Mouse (Mus musculus): Measurements from ENCODE around the gene Cacna1h. TPM values are rescaled to one million over a fixed set of nuclear protein-coding genes. Genes with fewer than 3 reads are reported as not detected.

Gene Cacna1h
- polyA plus RNA-seq, 1 experiment from 2014 or later = 10.0 TPM

DNA sequence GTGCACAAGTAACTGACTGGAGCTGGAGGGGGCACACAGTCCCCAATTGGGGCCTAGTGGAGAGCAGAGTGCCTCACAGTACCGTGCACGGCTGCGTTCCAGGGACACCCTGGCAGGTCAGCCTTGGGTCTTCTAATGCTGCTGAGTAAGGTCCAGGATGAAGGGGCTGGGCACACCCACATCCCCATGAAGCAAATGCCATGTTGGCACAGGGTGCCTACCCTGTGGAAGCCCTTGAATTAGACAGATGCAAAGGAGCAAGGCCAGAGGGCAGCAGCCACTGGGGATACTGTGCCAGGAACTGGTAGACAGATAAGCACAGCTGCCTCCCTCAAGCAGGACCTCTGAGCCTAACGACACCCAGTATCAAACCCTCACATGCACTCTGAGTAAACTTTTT is 39.1 kb downstream of the Cacna1h start:
- H3K27ac ChIP-seq (ENCODE audit: low read length) = no peak overlapping the region
- WGBS = 87% methylated on average over 4 of the region's 4 CpGs
- no peak overlapping the region for H3K9ac ChIP-seq (ENCODE audit: low read depth, low read length)
- no peaks in the 10 kb centered on the region for H3K27me3 ChIP-seq (ENCODE audit: control insufficient read depth, insufficient read depth, low read depth, low read length)
- H3K4me1 ChIP-seq (ENCODE audit: control insufficient read depth, insufficient read depth, low read length) = 0 out of 2 replicates have a peak, but pooled peaks cover 4% of the 10 kb centered on the region
- no peaks in the 10 kb centered on the region for H3K9me3 ChIP-seq (replicated peaks; ENCODE audit: control insufficient read depth, low read length, poor library complexity, severe bottlenecking)
- no peak for ATAC-seq
- H3K36me3 ChIP-seq (ENCODE audit: control insufficient read depth, insufficient read depth, low read length) = peaks cover 8% of the 10 kb centered on the region; the same call in 1 of the 2 replicates
- H3K4me2 ChIP-seq (ENCODE audit: low read length) = no peak overlapping the region
- H3K4me3 ChIP-seq (ENCODE audit: low read depth, low read length) = no peak overlapping the region

- Histone ChIP-seq H3K4me3 (ENCODE audit: low read depth, low read length) (no peak overlapping the region), H3K9ac (ENCODE audit: low read depth, low read length) (no peak overlapping the region), H3K27ac (ENCODE audit: low read length) (no peak overlapping the region), H3K4me1 (ENCODE audit: control insufficient read depth, insufficient read depth, low read length) (no peaks in the 10 kb centered on the region), H3K27me3 (ENCODE audit: control insufficient read depth, insufficient read depth, low read depth, low read length) (no peaks in the 10 kb centered on the region), H3K36me3 (ENCODE audit: control insufficient read depth, insufficient read depth, low read length) (peaks cover 16% of the 10 kb centered on the region; the same call in 1 of the 2 replicates), H3K4me2 (ENCODE audit: low read length) (no peak overlapping the region), H3K9me3 (replicated peaks; ENCODE audit: control insufficient read depth, low read length, poor library complexity, severe bottlenecking) (no peaks in the 10 kb centered on the region)
- 50% methylated on average over 9 of the region's 9 CpGs for WGBS
- ATAC-seq = no peak
Observed at GRCm38 (mm10) chr17:25374011-25374410, 59.6 kb downstream of the Cacna1h start.

DNA sequence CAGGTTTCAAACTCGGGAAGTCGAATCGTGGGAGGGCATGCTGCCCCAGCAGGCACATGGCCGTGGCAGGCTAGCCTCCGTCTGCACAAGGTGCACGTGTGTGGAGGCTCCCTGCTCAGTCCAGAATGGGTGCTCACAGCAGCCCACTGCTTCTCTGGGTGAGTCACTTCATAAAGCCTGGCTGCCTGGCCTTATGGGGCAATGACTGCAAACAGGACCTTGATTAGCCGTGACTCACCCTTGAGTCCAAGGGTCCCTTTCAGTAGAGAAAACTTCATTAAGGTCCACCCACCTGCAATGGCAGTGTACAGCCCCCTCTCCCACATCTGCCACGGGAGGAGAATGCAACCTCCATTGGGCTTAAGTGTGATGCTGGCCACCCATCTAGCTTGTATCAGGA is 61.1 kb downstream of the Cacna1h start:
- ATAC-seq = no peak
- H3K4me2 ChIP-seq (ENCODE audit: low read length) = no peak overlapping the region
- H3K27me3 ChIP-seq (ENCODE audit: control insufficient read depth, insufficient read depth, low read depth, low read length) = no peaks in the 10 kb centered on the region
- H3K9ac ChIP-seq (ENCODE audit: low read depth, low read length) = no peak overlapping the region
- H3K4me3 ChIP-seq (ENCODE audit: low read depth, low read length) = no peak overlapping the region
- H3K36me3 ChIP-seq (ENCODE audit: control insufficient read depth, insufficient read depth, low read length) = peaks cover 12% of the 10 kb centered on the region; the same call in 1 of the 2 replicates
- H3K27ac ChIP-seq (ENCODE audit: low read length) = no peak overlapping the region
- 78% methylated on average over 8 of the region's 8 CpGs for WGBS
- H3K9me3 ChIP-seq (replicated peaks; ENCODE audit: control insufficient read depth, low read length, poor library complexity, severe bottlenecking) = no peaks in the 10 kb centered on the region
- no peaks in the 10 kb centered on the region for H3K4me1 ChIP-seq (ENCODE audit: control insufficient read depth, insufficient read depth, low read length)

DNA sequence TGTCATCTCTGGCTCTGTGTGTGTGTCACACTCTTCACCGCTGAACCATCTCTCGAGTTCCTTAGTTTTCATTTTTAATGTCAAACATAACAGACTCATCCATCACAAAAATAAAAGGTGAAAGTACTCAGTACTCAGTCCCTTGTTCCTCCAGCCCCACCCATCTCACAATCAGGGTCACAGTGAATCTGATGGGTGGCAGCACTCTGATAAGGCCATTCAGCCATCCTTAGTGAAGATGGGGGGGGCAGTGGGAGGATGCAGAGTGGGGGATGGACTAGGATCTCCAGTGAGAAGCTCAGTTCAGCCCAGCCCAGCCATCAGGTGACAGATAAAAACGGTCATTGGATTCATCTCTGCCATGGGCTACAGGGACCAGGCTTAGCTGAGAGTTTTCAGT is 64.6 kb downstream of the Cacna1h start, which contains the start of gene Tpsg1:
Gene Tpsg1 (plus strand): TSS at position 301 of the 400 bp plus-strand sequence.
- no peak within 1 kb of the TSS for H3K9ac ChIP-seq (ENCODE audit: low read depth, low read length)
- no peak for ATAC-seq
- no peaks in the 10 kb centered on the region for H3K9me3 ChIP-seq (replicated peaks; ENCODE audit: control insufficient read depth, low read length, poor library complexity, severe bottlenecking)

DNA sequence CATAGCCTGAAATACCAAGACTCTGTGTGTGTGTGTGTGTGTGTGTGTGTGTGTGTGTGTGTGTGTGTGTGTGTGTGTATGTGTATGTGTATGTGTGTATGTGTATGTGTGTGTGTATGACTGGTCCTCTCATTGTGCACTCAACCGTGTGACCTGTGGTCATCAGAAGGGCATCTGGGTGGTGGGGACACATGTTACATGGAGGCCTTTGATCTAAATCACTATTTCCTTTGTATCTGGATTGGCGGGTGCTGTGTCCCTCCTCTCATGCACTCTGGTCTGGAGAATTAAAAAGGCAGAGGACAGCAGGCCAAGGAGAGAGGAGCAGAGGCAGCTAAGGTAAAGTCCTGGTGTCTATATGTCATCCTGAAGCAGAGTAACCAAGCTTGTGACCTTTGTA is 67.6 kb downstream of the Cacna1h start, which contains the start of gene Tpsb2:
Gene Tpsb2 (plus strand): TSS at position 301 of the 400 bp plus-strand sequence.
- Histone ChIP-seq H3K4me2 (ENCODE audit: low read length) (no peak within 1 kb of the TSS), H3K9ac (ENCODE audit: low read depth, low read length) (no peak within 1 kb of the TSS), H3K9me3 (replicated peaks; ENCODE audit: control insufficient read depth, low read length, poor library complexity, severe bottlenecking) (no peaks in the 10 kb centered on the region), H3K4me3 (ENCODE audit: low read depth, low read length) (no peak within 1 kb of the TSS), H3K36me3 (ENCODE audit: control insufficient read depth, insufficient read depth, low read length) (no peaks in the 10 kb centered on the region), H3K4me1 (ENCODE audit: control insufficient read depth, insufficient read depth, low read length) (no peaks in the 10 kb centered on the region), H3K27ac (ENCODE audit: low read length) (no peak within 1 kb of the TSS), H3K27me3 (ENCODE audit: control insufficient read depth, insufficient read depth, low read depth, low read length) (no peaks in the 10 kb centered on the region)
- 68% methylated on average over 2 of the region's 2 CpGs for WGBS
- ATAC-seq = no peak

More for the DNA sequence above, 64.6 kb downstream of the Cacna1h start, which contains the start of gene Tpsg1:
- WGBS = 74% methylated on average over 3 of the region's 3 CpGs
- Histone ChIP-seq H3K4me3 (ENCODE audit: low read depth, low read length) (no peak within 1 kb of the TSS), H3K27me3 (ENCODE audit: control insufficient read depth, insufficient read depth, low read depth, low read length) (no peaks in the 10 kb centered on the region), H3K36me3 (ENCODE audit: control insufficient read depth, insufficient read depth, low read length) (no peaks in the 10 kb centered on the region), H3K27ac (ENCODE audit: low read length) (no peak within 1 kb of the TSS), H3K4me2 (ENCODE audit: low read length) (no peak within 1 kb of the TSS), H3K4me1 (ENCODE audit: control insufficient read depth, insufficient read depth, low read length) (no peaks in the 10 kb centered on the region)

GRCm38 (mm10) chr17:25363726-25364125 is 69.9 kb downstream of the Cacna1h start:
- H3K4me2 ChIP-seq (ENCODE audit: low read length) = no peak overlapping the region
- no peaks in the 10 kb centered on the region for H3K9me3 ChIP-seq (replicated peaks; ENCODE audit: control insufficient read depth, low read length, poor library complexity, severe bottlenecking)
- no peak overlapping the region for H3K27ac ChIP-seq (ENCODE audit: low read length)
- H3K9ac ChIP-seq (ENCODE audit: low read depth, low read length) = no peak overlapping the region
- WGBS = 10% methylated on average over 1 of the region's 1 CpGs
- H3K4me3 ChIP-seq (ENCODE audit: low read depth, low read length) = no peak overlapping the region
- H3K27me3 ChIP-seq (ENCODE audit: control insufficient read depth, insufficient read depth, low read depth, low read length) = no peaks in the 10 kb centered on the region
- no peaks in the 10 kb centered on the region for H3K36me3 ChIP-seq (ENCODE audit: control insufficient read depth, insufficient read depth, low read length)
- no peaks in the 10 kb centered on the region for H3K4me1 ChIP-seq (ENCODE audit: control insufficient read depth, insufficient read depth, low read length)
- no peak for ATAC-seq

- no peak overlapping the region for H3K4me2 ChIP-seq (ENCODE audit: low read length)
- H3K9ac ChIP-seq (ENCODE audit: low read depth, low read length) = no peak overlapping the region
- no peak overlapping the region for H3K4me3 ChIP-seq (ENCODE audit: low read depth, low read length)
- H3K4me1 ChIP-seq (ENCODE audit: control insufficient read depth, insufficient read depth, low read length) = no peaks in the 10 kb centered on the region
- no peak for ATAC-seq
- H3K27me3 ChIP-seq (ENCODE audit: control insufficient read depth, insufficient read depth, low read depth, low read length) = no peaks in the 10 kb centered on the region
- no peaks in the 10 kb centered on the region for H3K9me3 ChIP-seq (replicated peaks; ENCODE audit: control insufficient read depth, low read length, poor library complexity, severe bottlenecking)
- no peak overlapping the region for H3K27ac ChIP-seq (ENCODE audit: low read length)
- H3K36me3 ChIP-seq (ENCODE audit: control insufficient read depth, insufficient read depth, low read length) = no peaks in the 10 kb centered on the region
- WGBS = 66% methylated on average over 2 of the region's 2 CpGs
Observed at GRCm38 (mm10) chr17:25361291-25361690, 72.3 kb downstream of the Cacna1h start.

DNA sequence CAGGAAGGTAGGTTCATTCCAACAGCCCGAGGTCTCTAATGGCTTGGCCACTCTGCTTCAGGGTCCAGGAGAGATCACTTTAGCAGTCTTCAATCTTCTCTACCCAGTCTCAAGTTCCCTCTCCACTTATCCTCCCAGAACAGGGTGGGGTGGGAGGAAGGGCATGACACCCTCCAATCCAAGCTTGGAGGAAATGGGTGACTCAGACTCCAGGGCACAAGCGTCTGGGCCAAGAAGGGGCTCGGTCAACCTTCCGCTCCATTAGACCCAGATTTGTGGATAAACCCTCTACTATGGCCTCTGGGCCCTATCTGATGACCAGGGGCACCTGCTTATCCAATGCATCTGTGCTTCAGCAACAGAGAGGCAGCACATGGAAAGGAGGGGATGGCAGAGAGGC is 88.1 kb downstream of the Cacna1h start, which contains the start of gene Tpsab1:
Gene Tpsab1 (minus strand): TSS at position 101 of the 400 bp plus-strand sequence.
- Histone ChIP-seq H3K27ac (ENCODE audit: low read length) (no peak within 1 kb of the TSS), H3K27me3 (ENCODE audit: control insufficient read depth, insufficient read depth, low read depth, low read length) (no peaks in the 10 kb centered on the region), H3K9me3 (replicated peaks; ENCODE audit: control insufficient read depth, low read length, poor library complexity, severe bottlenecking) (no peaks in the 10 kb centered on the region), H3K4me1 (ENCODE audit: control insufficient read depth, insufficient read depth, low read length) (no peaks in the 10 kb centered on the region), H3K36me3 (ENCODE audit: control insufficient read depth, insufficient read depth, low read length) (no peaks in the 10 kb centered on the region), H3K9ac (ENCODE audit: low read depth, low read length) (no peak within 1 kb of the TSS), H3K4me2 (ENCODE audit: low read length) (no peak within 1 kb of the TSS), H3K4me3 (ENCODE audit: low read depth, low read length) (no peak within 1 kb of the TSS)
- WGBS = 99% methylated on average over 4 of the region's 4 CpGs
- no peak for ATAC-seq

GRCm38 (mm10) chr17:25341490-25341889 is 92.1 kb downstream of the Cacna1h start:
- 60% methylated on average over 3 of the region's 3 CpGs for WGBS
- H3K4me2 ChIP-seq (ENCODE audit: low read length) = no peak overlapping the region

More at GRCm38 (mm10) chr17:25341490-25341889, 92.1 kb downstream of the Cacna1h start:
- no peak overlapping the region for H3K4me3 ChIP-seq (ENCODE audit: low read depth, low read length)
- H3K36me3 ChIP-seq (ENCODE audit: control insufficient read depth, insufficient read depth, low read length) = no peaks in the 10 kb centered on the region
- H3K4me1 ChIP-seq (ENCODE audit: control insufficient read depth, insufficient read depth, low read length) = no peaks in the 10 kb centered on the region
- ATAC-seq = no peak
- no peak overlapping the region for H3K9ac ChIP-seq (ENCODE audit: low read depth, low read length)
- no peaks in the 10 kb centered on the region for H3K9me3 ChIP-seq (replicated peaks; ENCODE audit: control insufficient read depth, low read length, poor library complexity, severe bottlenecking)
- H3K27ac ChIP-seq (ENCODE audit: low read length) = no peak overlapping the region
- H3K27me3 ChIP-seq (ENCODE audit: control insufficient read depth, insufficient read depth, low read depth, low read length) = no peaks in the 10 kb centered on the region
